Mouse (Mus musculus) embryo, embryonic 11.5 days (tissue): ENCODE data around the gene Clec16a.

Experiments used
- DNase-seq: peaks from one replicate; pipeline ENCODE4 v3.0.0-alpha.2; 2012; ENCODE audit warnings: low read depth, low spot score

Clec16a gene

DNA sequence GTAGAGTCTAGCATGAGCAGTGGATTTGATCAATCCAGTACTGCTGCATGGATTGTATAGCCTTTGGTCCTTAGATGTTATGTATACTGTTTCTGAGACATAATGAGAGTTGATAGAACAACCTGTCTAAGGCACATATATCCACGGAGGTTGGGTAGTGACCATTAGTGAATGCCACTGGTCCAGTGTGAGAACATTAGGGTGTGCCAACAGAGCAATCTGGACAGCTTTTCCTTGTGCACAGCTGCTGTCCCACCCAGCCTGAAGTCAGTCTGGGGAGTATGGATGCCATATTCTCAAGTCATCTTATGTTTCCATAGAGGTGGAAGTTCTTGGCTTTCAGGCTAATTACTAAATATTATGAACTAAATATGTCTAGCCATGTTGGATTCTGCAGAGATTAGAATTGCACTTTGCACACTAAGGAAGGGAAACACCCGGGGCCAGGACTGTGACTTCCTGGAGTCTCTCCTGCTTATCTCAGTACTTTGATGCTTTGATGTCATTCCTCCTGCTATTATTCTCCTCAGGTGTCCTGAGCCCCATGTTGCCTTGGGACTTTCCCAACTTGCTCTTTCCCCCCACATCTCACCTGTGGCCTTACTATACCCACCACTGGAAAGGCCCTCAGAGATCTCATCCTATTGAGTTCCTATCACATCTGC, 36.2 kb downstream of the Clec16a start:
- DNase-seq = no peak

DNA sequence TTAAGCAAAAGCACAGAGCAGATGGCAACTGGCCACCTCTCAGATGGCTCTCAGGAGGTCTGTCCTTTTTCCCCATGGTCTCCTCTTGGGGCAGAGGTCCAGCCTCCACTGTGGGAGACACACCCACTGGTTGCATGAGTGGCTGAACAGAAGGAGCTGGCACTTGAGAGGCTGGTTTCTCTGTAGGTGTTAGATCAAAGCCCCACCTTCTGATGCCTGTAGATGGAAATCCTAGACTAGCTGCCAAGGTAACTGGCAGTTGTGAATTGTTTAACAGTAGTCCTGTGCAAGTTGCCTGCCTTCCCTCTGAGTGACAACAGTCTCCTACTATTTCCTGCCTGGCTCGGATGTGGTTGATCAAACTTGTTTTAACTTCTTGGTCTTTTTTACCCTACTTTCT, 40.0 kb downstream of the Clec16a start:
- no peak for DNase-seq

DNA sequence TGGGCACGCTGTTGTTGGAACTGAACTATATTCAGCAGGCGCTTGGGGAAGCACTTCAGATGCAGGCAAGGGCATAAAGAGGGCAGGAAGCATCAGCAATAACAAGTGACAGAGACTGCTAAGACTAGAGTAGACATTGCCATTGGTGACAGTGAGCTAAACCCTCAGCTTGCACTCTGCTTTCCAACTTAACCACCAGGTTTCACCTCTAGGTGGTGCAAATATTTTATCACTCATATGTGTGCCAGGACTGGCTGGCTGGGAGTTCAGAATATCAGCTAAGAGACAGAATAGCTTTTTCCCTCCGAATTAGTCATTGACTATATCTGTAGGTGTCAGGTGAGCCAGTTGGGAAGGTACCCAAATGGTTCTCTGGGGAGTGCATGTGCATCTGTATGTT, 41.4 kb downstream of the Clec16a start:
- DNase-seq = no peak

DNA sequence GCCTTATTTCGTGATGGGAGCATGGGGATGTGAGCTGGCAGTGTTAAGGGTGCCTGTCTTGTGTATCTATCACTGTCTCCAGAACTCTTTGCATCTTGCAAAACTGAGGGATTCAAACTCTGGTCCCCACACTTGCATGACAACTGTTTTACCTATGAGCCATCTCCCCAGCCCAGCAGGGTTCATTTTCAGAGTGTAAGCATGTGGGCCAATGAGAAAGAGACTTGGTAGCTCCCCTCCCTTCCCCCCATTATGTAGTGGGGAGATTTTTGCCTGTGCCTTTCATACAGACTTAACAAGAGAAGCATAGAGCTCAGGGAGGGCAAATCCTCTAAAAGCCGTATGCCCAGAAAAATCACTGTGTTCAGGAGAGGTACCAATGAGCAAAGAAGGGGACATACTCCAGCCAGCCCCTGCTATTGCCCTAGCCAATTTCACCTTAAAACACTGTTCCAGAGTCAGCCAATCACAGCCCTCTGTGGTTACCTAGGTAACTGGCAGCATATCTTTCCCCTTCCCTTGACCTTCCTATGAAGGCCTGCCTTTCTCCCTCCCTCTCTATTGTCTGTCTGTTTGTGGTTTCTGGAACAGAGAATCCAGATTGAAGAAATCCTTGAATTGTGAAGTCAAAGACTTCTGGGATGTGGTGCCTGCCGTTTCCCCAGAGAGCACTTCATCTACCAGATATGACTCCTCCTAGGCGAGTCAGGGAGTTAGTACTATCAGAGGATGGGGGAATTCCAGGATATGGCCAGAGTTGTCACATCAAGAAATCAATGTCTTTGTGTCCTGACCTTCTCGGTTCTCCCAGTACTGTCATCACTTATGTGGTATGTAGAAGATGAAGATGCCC, 55.0 kb downstream of the Clec16a start:
- DNase-seq = no peak

DNA sequence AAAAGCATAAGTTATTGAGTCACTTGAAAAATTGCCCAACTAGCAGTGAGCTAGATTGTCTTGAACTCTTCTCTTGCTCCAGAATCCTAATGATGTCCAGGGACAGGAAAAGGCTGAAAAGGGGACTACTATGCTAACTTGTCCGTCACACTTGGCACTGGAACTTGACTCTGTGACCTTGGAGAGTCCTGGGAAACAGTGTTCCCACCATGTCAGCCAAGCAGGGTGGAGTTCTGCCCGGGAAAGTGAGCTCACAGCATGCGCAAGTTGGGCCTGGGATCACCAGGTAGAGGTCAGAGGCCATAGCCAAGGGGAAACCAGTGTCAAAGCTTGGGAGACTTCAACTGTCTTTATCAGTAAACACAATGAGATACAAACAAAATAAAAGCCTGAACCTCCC, 62.7 kb downstream of the Clec16a start:
- DNase-seq = no peak

DNA sequence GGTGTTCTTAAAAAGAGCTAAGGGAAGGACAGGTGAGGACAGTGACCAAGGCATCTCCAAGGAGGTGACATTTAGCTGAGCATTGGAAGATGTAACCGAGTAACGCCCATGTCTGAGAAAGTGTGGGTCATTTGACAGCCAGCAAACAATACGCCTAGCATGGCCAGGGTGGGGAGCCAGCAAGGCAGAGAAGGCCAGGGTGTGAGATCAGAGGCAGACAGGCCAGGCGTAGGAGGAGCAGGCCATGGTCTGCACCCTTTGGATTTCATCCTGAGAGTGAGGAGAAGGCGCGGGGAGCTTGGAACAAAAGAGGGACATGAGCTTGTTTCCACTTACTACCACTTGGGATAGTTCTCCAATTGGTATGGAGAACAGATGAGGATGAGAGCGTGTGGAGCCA, 64.8 kb downstream of the Clec16a start:
- DNase-seq = no peak

DNA sequence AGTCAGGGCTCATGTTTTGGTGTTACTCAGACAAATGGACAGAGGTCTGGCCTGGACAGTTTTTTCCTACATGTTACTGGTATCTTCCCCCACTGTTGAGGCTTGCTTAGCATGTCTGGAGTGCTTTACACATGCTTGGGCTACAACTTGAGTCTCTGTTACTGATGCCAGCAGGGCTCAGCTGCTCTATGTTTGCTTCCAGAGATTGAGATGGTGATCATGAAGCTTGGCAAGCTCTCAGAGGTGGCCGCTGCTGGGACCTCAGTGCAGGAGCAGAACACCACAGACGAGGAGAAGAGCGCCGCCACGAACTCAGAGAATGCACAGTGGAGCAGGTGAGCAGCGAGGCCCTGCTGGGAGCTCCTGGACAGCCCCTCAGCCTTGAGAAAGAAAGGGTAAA, 65.7 kb downstream of the Clec16a start:
- DNase-seq = no peak

DNA sequence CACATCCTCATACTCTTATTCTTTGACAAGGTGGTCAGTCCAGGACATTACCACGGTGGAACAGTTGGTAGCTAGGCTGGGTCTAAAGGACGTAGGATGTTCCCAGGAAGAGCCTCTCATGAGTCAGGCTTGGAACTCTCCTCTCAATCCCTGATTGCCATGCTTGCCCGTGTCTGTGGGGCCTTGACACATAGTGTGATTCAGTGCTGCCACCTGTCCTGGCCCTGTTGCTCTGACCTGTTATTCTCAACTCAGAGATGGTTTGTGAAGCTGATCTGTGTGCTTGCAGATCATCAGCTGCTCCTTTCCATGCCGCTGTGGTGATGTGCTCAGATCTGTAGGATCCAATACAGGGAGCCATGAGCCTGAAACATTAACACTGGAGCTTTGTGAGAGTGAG, 66.2 kb downstream of the Clec16a start:
- no peak for DNase-seq

DNA sequence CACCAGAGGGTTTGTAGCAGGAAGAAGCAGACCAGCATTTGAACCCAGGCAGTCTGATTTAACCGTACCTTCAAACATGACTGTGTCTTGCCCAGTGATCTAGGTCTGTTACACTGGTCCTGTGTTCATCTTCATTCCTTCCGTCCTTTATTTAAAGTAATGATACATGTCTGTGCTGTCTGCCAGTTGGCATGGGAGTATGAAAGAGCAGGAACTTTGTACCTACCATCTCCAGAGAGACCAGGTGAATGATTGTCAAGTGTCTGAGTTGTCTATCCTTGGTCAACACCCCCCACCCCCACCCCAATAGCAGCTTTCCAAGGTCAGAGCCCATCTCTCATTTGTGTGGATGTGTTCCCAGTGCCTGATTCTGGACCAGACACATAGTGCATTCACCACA, 68.9 kb downstream of the Clec16a start:
- DNase-seq = no peak

DNA sequence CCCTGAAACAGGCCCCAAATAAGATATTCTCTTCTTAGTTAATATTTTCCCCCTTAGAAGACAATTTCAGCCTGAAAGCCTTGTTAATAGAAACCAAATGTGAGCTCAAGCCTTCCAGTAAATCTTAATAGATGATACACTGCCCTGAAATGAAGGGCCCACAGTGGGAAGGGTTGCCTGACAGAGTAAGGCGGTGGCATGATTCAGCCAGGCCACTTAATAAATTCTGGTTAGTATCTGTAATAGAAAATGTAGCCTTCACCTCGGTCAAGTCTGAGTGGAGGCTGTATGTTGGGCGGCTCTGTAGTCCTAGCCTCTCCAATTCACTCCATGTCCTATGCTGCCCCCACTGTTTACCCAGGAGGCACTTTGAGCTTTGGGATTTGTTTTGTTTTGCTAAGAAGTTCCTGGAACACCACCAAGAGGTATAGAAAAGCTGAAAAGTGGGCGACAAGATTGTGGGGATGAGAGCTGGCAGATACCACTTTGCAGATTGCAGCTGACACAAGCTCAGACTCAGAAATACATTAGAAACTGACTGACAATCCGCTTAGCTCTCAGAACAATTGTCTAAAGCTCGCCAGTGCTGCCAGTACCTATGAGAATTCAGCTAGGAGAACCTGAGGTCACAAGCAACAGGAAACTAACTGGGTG, 75.9 kb downstream of the Clec16a start:
- no peak for DNase-seq

DNA sequence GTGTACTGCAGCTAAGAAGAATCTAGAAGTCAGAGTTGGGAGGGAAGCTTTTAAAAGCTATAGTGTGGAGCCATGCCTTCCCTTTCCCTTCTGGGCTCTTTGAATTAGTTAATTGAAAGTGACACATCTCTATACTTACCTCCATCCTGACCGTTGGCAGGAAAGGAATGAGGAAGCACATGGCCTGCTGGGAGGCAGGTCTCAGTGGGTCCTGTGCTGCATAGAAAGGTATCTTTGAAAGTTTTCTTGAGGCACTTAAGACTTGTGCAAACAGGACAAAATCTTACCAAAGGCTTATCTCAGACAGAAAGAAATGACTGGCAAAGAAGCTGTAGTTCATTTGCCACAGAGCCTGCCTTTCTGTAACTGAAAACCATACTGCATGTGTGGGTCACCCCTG, 76.6 kb downstream of the Clec16a start:
- DNase-seq = no peak

DNA sequence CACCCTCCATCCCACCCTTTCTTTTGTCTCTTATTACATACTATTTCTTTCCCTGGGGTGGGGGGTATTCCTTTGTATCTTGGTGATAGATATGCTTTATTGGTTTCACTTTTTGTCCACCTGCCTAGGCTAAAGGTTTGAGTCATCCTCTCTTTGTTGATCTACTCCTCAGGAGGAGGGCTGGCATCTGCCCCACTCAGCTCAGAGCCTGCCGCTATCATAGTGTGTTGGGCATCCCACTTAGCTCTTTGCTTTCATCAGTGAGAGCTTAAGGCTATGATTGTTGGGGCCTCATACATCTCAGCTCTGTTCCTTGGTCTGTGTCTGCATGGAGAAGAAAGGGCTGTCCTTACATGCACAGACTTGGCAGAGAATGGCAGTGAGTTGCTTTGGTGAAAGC, 81.0 kb downstream of the Clec16a start:
- DNase-seq = no peak

DNA sequence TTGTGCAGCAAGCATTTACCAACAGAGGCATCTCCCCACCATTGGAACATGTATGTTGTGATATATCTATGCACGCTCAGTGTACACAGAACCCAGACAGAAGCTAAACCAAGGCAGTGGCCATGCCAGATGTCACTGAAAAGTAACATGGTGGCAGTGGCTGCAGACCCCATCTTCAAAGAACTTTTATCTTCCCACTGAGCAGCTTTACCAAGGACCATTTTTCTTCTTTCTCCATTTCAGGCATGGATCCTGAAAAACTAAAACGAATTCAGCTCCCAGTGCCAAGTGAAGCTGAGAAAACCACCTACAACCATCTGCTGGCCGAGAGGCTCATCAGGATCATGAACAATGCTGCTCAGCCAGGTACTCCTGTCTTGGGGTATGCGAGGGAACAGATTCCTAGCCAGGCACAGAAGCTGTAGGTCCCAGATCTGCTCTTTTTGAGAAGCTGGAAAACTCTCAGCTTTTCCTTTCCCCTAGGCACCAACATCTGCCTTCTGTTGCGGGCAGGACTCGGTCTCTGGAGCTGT, 82.1 kb downstream of the Clec16a start:
- no peak for DNase-seq

DNA sequence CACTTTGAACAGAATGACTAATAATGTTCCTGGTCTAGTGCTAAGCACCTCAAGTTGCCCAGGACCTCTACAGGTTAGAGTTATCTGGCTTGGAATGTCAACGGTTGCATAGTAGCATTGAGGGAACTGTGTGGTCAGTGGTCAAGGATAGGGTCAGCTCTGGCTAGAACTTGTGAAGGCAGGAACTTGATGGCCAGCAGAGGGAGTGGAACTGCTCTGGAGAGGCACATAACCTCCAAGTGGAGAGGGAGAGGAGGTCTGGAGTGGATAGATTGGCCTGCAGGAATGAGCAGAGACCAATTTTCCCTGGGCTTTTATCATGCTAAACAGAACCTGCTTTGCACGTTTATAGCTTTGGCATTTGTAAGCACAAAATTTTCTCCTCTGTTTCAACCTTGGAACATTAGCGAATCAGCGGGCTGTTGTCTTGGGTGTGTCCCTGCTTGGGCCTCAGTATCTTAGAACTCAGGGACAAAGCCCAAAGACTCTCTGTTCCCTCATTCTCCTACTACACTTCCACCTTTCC, 83.0 kb downstream of the Clec16a start:
- no peak for DNase-seq

DNA sequence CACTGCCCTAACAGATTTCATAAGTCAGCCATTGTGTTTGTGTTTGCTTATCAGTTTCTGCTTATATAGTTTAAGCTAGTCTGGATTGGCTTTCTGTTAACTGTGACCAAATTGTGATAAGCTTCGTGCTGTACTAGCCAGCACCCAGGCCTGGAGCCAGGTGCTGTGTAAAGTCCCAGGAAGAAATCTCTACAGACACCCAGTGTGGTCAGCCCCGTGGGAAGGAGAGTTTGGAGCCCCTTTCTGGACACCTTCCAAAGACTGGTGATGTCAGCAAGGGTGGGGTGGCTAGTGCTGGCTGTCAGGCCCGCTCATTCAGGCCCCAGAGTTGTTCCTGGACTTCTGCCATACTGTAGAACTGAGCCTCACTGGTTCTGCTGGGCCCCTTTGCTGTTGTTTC, 83.8 kb downstream of the Clec16a start:
- DNase-seq = no peak

DNA sequence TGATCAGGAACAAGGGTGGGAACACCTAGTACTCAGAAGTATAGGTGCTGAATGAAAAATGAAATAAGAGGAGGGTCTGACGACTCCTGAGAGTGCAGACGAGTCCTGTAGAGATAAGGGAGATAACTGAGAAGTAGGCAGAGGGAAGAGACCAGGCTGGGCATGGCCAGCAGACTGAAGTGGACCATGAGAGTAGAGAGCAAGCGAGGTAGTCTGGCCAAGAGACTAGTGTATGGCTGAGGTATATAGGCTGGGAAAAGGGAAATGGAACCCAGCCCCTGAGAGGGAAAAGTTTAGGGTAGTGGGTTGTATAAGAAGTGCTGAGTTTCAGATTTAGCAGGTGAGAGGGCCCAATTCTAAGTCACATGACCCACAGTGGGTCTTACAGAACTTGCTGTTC, 84.2 kb downstream of the Clec16a start:
- no peak for DNase-seq

DNA sequence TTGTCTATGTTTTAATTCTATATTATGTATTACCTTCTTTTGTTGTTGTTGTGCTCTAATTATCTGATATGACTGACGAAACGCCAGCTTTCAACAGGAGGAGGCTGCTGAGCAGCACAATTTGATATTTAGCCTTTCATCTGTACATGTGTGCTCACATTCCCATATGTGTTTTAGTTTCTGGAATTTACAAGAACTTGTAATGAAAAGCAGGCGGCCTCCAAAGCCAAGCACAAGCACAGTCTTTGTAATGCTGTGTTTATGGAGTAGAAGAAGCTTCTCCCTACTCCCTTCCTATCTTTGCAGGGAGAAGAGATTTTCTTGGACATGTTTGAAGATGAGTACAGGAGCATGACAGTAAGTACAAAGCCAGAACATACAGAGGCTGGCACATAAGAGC, 89.8 kb downstream of the Clec16a start:
- DNase-seq = no peak

DNA sequence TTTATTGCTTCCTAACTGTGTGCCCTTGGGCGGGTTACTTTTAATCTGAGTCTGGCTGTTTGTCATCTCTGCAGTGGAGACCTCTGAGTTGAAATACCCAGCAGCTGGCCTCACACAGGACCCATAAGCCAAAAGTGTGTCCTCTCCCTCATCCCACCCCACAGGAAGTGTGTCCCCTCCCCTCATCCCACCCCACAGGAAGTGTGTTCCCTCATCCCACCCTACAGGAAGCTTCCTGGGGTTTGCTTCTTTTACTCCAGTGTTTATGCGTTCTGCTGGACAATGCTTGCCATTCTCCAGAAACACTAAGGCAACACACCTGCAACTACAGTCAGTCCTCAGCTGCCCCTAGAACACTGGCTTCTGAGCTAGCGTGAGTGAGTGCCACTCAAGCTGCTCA, 92.8 kb downstream of the Clec16a start:
- no peak for DNase-seq

DNA sequence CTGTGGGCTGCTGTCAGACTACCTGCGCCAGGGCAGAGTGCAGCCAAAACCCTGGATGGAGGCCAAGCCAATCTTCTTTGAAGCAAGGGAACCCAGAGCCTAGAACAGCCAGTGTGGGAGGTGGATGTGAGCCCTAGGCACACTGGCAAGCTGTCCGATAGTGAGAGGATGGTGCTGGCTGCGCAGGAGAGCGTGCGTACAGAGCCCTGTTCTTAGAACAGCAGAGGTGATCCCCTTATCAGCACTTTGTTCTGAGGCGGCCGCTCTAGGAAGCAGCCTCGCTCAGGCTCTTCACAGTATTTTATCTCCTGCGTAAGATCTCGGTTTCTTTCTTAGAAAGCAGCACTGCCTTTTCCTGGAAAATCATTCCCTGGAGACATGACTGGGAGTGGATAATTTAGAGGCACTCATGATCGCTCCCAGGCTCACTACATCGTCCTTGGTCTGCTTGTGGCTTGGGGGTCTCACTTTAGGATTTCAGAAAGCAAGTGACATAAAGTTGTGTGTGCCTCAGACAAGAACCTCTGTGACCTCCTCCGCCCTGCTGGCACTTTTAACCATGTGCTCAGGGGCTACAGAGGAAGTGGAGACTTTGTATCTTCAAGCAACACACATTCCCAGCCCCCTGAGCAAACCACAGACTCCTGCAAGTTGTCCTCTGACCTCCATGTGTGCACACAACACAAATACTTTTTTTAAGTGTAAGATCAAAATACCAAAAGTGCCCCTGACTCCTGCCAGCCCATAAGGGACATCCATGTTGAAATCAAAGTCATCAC, 94.2 kb downstream of the Clec16a start:
- DNase-seq = no peak

DNA sequence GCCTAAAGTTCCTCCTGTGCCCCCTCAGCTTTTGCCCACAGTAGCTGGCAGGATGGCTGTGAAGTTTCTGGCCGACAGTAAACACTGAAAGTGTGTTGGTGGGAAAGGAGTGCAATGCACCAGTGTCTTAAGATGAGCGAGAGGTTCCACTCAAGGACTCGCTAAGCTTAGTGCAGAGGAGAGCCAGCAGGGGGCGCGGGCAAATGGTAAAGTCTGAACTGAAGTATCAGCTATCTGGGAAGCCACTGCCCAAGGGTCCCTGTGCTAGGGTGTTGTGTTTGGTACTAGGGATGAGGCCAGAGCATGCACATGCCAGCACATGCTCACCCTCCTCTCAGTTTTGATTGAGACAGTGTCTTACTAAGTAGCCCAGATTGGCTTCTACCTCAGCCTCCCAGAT, 94.9 kb downstream of the Clec16a start:
- peak; percentile 63 for DNase-seq

DNA sequence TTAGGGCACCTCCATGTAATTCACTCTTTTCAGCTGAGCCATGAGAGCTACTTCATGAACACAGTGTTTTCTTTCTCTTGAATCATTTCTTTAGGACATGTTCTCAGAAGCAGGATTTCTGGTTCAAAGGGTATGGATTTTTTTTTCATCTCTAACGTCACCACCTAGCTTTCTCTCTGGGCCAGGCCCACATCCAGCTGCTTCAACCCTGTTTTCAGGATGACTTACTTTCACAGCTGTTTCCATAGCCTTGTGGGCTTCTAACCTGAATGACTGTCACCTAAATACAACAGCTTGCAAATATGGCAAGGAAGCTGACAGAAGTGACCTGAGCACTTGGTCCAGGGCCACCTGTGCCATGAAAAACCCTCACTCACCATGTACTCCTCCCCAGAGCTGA, 96.0 kb downstream of the Clec16a start:
- DNase-seq = no peak
